Mouse (Mus musculus): ENCODE data around the gene Ifitm1. TPM values are rescaled to one million over a fixed set of nuclear protein-coding genes. Genes with fewer than 3 reads are reported as not detected.

The Ifitm1 gene
- total and polyA plus RNA-seq, 2 experiments from 2014 or later, result 4.1 to 23.1 TPM

- Histone ChIP-seq H3K9ac (replicated peaks; ENCODE audit: low read depth, low read length) (no peak overlapping the region), H3K4me1 (ENCODE audit: control insufficient read depth, insufficient read depth) (no peaks in the 10 kb centered on the region), H3K36me3 (replicated peaks; ENCODE audit: control insufficient read depth, insufficient read depth, low read length) (no peaks in the 10 kb centered on the region), H3K4me3 (ENCODE audit: low read depth, low read length) (no peak overlapping the region), H3K4me2 (ENCODE audit: low read depth, low read length) (no peak overlapping the region), H3K9me3 (replicated peaks; ENCODE audit: control insufficient read depth, low read length) (no peaks in the 10 kb centered on the region), H3K27ac (ENCODE audit: low read depth) (no peak overlapping the region), H3K27me3 (ENCODE audit: control insufficient read depth, insufficient read depth, low read length) (no peaks in the 10 kb centered on the region)
- WGBS, result 55% methylated on average over 5 of the region's 5 CpGs
- TF ChIP-seq EP300 (IDR thresholded peaks at IDR 0.05; ENCODE audit: low read depth) (no peak), CTCF (IDR thresholded peaks at IDR 0.05; ENCODE audit: low read depth) (no peak)
- ATAC-seq (ENCODE audit: insufficient read depth, low read depth) (no peak), DNase-seq (ENCODE audit: low spot score) (no peak)
These were observed 23.6 kb downstream of the Ifitm1 start for GRCm38 (mm10) chr7:140990622-140991021.

- no peaks in the 10 kb centered on the region for H3K9me3 ChIP-seq (replicated peaks; ENCODE audit: control insufficient read depth, low read length)
- TF ChIP-seq EP300 (IDR thresholded peaks at IDR 0.05; ENCODE audit: low read depth), result no peak
- no peak for TF ChIP-seq CTCF (IDR thresholded peaks at IDR 0.05; ENCODE audit: low read depth)
These were observed 24.2 kb downstream of the Ifitm1 start for GRCm38 (mm10) chr7:140991117-140991689.

GRCm38 (mm10) chr7:140997817-140998216 is 30.8 kb downstream of the Ifitm1 start:
- Histone ChIP-seq H3K4me1 (ENCODE audit: control insufficient read depth, insufficient read depth) (no peaks in the 10 kb centered on the region), H3K27me3 (ENCODE audit: control insufficient read depth, insufficient read depth, low read length) (no peaks in the 10 kb centered on the region), H3K4me2 (ENCODE audit: low read depth, low read length) (no peak overlapping the region), H3K4me3 (ENCODE audit: low read depth, low read length) (no peak overlapping the region), H3K9ac (replicated peaks; ENCODE audit: low read depth, low read length) (no peak overlapping the region), H3K9me3 (replicated peaks; ENCODE audit: control insufficient read depth, low read length) (no peaks in the 10 kb centered on the region), H3K36me3 (replicated peaks; ENCODE audit: control insufficient read depth, insufficient read depth, low read length) (no peaks in the 10 kb centered on the region), H3K27ac (ENCODE audit: low read depth) (no peak overlapping the region)
- no peak for ATAC-seq (ENCODE audit: insufficient read depth, low read depth)
- no peak for DNase-seq (ENCODE audit: low spot score)
- WGBS, result 37% methylated on average over 1 of the region's 1 CpGs
- no peak for TF ChIP-seq CTCF (IDR thresholded peaks at IDR 0.05; ENCODE audit: low read depth)

More at GRCm38 (mm10) chr7:140991117-140991689, 24.2 kb downstream of the Ifitm1 start:
- DNase-seq (ENCODE audit: low spot score) (no peak), ATAC-seq (ENCODE audit: insufficient read depth, low read depth) (no peak)
- H3K4me2 ChIP-seq (ENCODE audit: low read depth, low read length), result no peak overlapping the region
- H3K36me3 ChIP-seq (replicated peaks; ENCODE audit: control insufficient read depth, insufficient read depth, low read length), result no peaks in the 10 kb centered on the region
- 72% methylated on average over 14 of the region's 14 CpGs for WGBS
- no peaks in the 10 kb centered on the region for H3K27me3 ChIP-seq (ENCODE audit: control insufficient read depth, insufficient read depth, low read length)
- H3K27ac ChIP-seq (ENCODE audit: low read depth), result no peak overlapping the region
- no peak overlapping the region for H3K9ac ChIP-seq (replicated peaks; ENCODE audit: low read depth, low read length)
- no peak overlapping the region for H3K4me3 ChIP-seq (ENCODE audit: low read depth, low read length)
- no peaks in the 10 kb centered on the region for H3K4me1 ChIP-seq (ENCODE audit: control insufficient read depth, insufficient read depth)

GRCm38 (mm10) chr7:140998853-140999700 is 32.1 kb downstream of the Ifitm1 start:
- Histone ChIP-seq H3K4me3 (ENCODE audit: low read depth, low read length) (no peak overlapping the region), H3K36me3 (replicated peaks; ENCODE audit: control insufficient read depth, insufficient read depth, low read length) (no peaks in the 10 kb centered on the region), H3K9ac (replicated peaks; ENCODE audit: low read depth, low read length) (no peak overlapping the region), H3K9me3 (replicated peaks; ENCODE audit: control insufficient read depth, low read length) (no peaks in the 10 kb centered on the region), H3K4me1 (ENCODE audit: control insufficient read depth, insufficient read depth) (no peaks in the 10 kb centered on the region), H3K27me3 (ENCODE audit: control insufficient read depth, insufficient read depth, low read length) (no peaks in the 10 kb centered on the region), H3K27ac (ENCODE audit: low read depth) (no peak overlapping the region), H3K4me2 (ENCODE audit: low read depth, low read length) (no peak overlapping the region)
- no peak for DNase-seq (ENCODE audit: low spot score)
- ATAC-seq (ENCODE audit: insufficient read depth, low read depth), result no peak
- 76% methylated on average over 11 of the region's 11 CpGs for WGBS
- TF ChIP-seq CTCF (IDR thresholded peaks at IDR 0.05; ENCODE audit: low read depth) (no peak), EP300 (IDR thresholded peaks at IDR 0.05; ENCODE audit: low read depth) (no peak)

DNA sequence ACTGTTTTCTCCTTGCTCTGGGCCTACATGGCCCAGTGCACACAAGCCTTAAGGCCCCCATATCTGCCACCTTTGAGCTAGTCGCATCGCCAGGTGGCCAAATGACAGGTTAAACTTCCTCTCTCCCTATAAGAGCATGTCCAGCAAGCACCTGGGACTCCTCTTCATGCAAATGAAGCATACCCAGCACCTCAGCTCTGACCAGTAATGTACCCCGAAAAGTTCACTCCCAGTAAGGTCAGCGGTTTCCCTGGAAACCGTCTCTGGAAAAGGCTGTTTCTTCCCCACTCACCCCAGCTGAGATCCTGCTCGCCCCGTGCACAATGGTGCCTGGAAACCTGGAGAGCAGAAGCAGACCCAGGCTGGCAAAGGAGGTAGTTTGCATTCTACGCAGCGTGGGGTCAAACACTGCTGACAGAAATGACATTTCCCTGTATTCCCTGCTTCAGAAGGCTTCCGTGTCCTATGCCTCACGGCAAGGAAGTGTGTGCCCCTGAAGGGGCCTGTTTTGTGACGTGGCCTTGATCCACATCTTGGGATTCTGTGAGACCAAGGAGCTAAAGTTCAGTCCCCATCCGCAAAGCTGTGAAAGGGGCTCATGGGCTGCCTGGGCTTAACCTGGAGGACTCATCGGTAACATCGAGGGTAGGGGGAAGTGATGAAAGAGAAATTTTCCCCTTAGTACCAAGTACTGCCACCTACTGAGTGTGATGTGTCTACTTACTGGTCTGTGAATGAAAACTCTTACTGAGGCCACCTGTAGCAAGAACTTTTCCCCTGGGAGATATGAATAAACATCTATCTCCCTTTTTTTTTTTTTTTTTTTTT is 34.1 kb downstream of the Ifitm1 start:
- 68% methylated on average over 15 of the region's 15 CpGs for WGBS
- Histone ChIP-seq H3K27me3 (ENCODE audit: control insufficient read depth, insufficient read depth, low read length) (no peaks in the 10 kb centered on the region), H3K9ac (replicated peaks; ENCODE audit: low read depth, low read length) (no peak overlapping the region), H3K4me3 (ENCODE audit: low read depth, low read length) (no peak overlapping the region), H3K9me3 (replicated peaks; ENCODE audit: control insufficient read depth, low read length) (no peaks in the 10 kb centered on the region), H3K36me3 (replicated peaks; ENCODE audit: control insufficient read depth, insufficient read depth, low read length) (no peaks in the 10 kb centered on the region), H3K27ac (ENCODE audit: low read depth) (no peak overlapping the region), H3K4me2 (ENCODE audit: low read depth, low read length) (no peak overlapping the region), H3K4me1 (ENCODE audit: control insufficient read depth, insufficient read depth) (no peaks in the 10 kb centered on the region)
- no peak for DNase-seq (ENCODE audit: low spot score)
- TF ChIP-seq EP300 (IDR thresholded peaks at IDR 0.05; ENCODE audit: low read depth), result no peak
- TF ChIP-seq CTCF (IDR thresholded peaks at IDR 0.05; ENCODE audit: low read depth), result no peak
- no peak for ATAC-seq (ENCODE audit: insufficient read depth, low read depth)
